Mouse (Mus musculus): ENCODE measurements at regions not wholly inside any gene's neighbourhood (a gene's known extent, or its start where the extent isn't known, plus 50 kb on each side); places are given as distances from the start of the nearest gene placed in this dataset.

DNA sequence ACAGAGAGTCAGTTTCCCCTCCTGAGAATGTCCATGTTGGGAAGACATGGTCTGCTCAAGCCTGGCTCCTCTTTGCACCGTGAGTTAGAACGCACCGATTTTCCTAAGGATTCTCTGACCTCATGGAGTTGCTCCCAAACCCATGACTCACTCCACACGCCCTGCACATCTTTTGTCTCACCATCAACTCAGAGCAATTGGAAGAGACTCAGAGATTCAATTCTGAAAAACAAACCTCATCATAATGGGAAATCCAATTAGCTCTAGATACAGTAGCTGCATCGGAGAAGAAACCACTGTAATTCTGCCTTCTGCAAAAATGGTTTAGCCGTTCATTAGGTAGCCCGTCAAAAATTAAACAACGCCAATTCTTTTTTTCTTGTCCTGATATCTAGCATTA is 200.6 kb upstream of the Tank start:
- no peak for TF ChIP-seq CTCF (IDR thresholded peaks at IDR 0.05)
- no peak for TF ChIP-seq EP300 (IDR thresholded peaks at IDR 0.05; ENCODE audit: insufficient read depth, low read depth, low read length)
- no peak for TF ChIP-seq POLR2A (IDR thresholded peaks at IDR 0.05; ENCODE audit: insufficient read depth, low read depth, low read length)
- no peaks in the 10 kb centered on the region for H3K36me3 ChIP-seq (ENCODE audit: control insufficient read depth, insufficient read depth, low read length)
- no peak overlapping the region for H3K4me3 ChIP-seq
- no peaks in the 10 kb centered on the region for H3K27me3 ChIP-seq (ENCODE audit: control insufficient read depth, insufficient read depth, low read length)
- 60% methylated on average over 8 of the region's 8 CpGs for WGBS
- no peaks in the 10 kb centered on the region for H3K4me1 ChIP-seq (ENCODE audit: control insufficient read depth, insufficient read depth, low read length)
- intact Hi-C loops (cut with DNase I), result no loop called here
- no peaks in the 10 kb centered on the region for H3K79me2 ChIP-seq (replicated peaks; ENCODE audit: control insufficient read depth, insufficient read depth, low read length)
- H3K27ac ChIP-seq, result no peak overlapping the region
- no peak overlapping the region for H3K9ac ChIP-seq (ENCODE audit: low read depth, low read length)
- no peak for DNase-seq

DNA sequence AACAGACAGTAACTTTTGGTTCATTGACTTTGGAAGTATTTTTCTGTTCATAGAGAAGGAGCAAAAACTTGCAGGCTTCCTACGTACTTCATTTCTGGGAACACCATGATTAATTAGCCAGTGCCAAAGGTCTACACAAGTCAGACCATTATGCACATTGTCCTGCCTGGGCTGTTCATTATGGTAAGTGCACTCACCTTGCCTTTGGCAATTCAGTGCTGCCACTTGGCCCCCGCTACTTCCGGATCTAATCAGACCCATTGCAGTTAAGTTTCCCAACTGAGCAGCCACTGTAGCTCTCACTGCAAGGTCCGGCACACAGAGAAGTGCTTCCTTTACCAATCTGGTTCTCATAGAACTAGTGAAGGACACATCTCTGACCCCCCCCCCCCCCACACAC is 215.8 kb upstream of the Tank start:
- intact Hi-C loops (cut with DNase I), result no loop called here
- no peaks in the 10 kb centered on the region for H3K27me3 ChIP-seq (ENCODE audit: control insufficient read depth, insufficient read depth, low read length)
- no peaks in the 10 kb centered on the region for H3K79me2 ChIP-seq (replicated peaks; ENCODE audit: control insufficient read depth, insufficient read depth, low read length)
- H3K9ac ChIP-seq (ENCODE audit: low read depth, low read length), result no peak overlapping the region
- no peak overlapping the region for H3K27ac ChIP-seq
- DNase-seq, result no peak
- TF ChIP-seq EP300 (IDR thresholded peaks at IDR 0.05; ENCODE audit: insufficient read depth, low read depth, low read length) (no peak), POLR2A (IDR thresholded peaks at IDR 0.05; ENCODE audit: insufficient read depth, low read depth, low read length) (no peak), CTCF (IDR thresholded peaks at IDR 0.05) (no peak)
- no peak overlapping the region for H3K4me3 ChIP-seq
- H3K36me3 ChIP-seq (ENCODE audit: control insufficient read depth, insufficient read depth, low read length), result no peaks in the 10 kb centered on the region
- no peaks in the 10 kb centered on the region for H3K4me1 ChIP-seq (ENCODE audit: control insufficient read depth, insufficient read depth, low read length)
- 93% methylated on average over 4 of the region's 4 CpGs for WGBS

DNA sequence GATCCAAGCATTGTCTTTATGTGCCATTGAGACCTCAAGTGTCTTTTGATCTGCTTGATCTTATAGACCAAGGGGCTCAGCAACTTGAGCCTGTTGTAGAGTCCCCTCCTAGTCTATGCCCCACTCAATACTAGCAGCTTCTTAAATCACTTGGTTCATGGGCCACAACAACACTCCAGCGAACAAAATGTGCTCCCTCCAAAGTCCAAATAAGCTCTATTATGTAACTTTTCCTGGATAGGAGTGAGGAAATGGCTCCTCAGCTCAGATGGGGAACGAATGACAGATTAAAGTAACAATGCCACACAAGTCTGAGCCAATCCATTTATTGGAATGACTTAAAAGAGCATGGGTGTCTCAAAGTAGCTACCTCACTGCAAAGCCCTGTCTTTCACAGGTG is 217.0 kb upstream of the Tank start:
- no peak for DNase-seq
- Histone ChIP-seq H3K4me1 (ENCODE audit: control insufficient read depth, insufficient read depth, low read length) (no peaks in the 10 kb centered on the region), H3K9ac (ENCODE audit: low read depth, low read length) (no peak overlapping the region), H3K79me2 (replicated peaks; ENCODE audit: control insufficient read depth, insufficient read depth, low read length) (no peaks in the 10 kb centered on the region), H3K4me3 (no peak overlapping the region), H3K36me3 (ENCODE audit: control insufficient read depth, insufficient read depth, low read length) (no peaks in the 10 kb centered on the region), H3K27ac (no peak overlapping the region), H3K27me3 (ENCODE audit: control insufficient read depth, insufficient read depth, low read length) (no peaks in the 10 kb centered on the region)
- no peak for TF ChIP-seq CTCF (IDR thresholded peaks at IDR 0.05)
- no peak for TF ChIP-seq EP300 (IDR thresholded peaks at IDR 0.05; ENCODE audit: insufficient read depth, low read depth, low read length)
- 63% methylated on average over 2 of the region's 2 CpGs for WGBS
- intact Hi-C loops (cut with DNase I), result no loop called here

DNA sequence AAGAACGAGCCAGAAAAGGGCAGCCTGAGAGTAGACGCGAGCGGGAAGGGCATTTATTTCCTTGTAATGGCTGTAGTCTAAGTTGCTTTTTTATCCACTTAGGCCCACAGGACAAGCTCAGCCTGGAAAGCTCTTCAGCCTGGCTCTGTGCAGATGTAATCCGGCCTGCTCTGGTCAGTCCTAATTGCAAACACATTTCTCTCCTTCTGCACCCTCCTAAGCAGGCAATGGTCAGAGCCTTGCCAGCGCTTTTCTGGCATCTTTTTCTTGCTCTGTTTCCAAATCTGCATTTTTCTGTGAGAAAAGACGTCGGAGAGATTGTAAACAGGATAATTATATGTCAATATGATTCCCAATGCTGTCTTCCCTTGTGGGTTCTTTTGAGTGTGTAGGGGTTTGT is 224.3 kb upstream of the Tank start:
- Histone ChIP-seq H3K9ac (ENCODE audit: low read depth, low read length) (no peak overlapping the region), H3K27me3 (ENCODE audit: control insufficient read depth, insufficient read depth, low read length) (no peaks in the 10 kb centered on the region), H3K4me3 (no peak overlapping the region), H3K36me3 (ENCODE audit: control insufficient read depth, insufficient read depth, low read length) (no peaks in the 10 kb centered on the region), H3K4me1 (ENCODE audit: control insufficient read depth, insufficient read depth, low read length) (no peaks in the 10 kb centered on the region), H3K79me2 (replicated peaks; ENCODE audit: control insufficient read depth, insufficient read depth, low read length) (no peaks in the 10 kb centered on the region), H3K27ac (no peak overlapping the region)
- whole genome bisulfite sequencing, result 74% methylated on average over 8 of the region's 8 CpGs
- DNase-seq, result peak; percentile 21 to 22
- intact Hi-C loops (cut with DNase I), result no loop called here
- TF ChIP-seq POLR2A (IDR thresholded peaks at IDR 0.05; ENCODE audit: insufficient read depth, low read depth, low read length), result no peak
- no peak for TF ChIP-seq CTCF (IDR thresholded peaks at IDR 0.05)
- TF ChIP-seq EP300 (IDR thresholded peaks at IDR 0.05; ENCODE audit: insufficient read depth, low read depth, low read length), result no peak

DNA sequence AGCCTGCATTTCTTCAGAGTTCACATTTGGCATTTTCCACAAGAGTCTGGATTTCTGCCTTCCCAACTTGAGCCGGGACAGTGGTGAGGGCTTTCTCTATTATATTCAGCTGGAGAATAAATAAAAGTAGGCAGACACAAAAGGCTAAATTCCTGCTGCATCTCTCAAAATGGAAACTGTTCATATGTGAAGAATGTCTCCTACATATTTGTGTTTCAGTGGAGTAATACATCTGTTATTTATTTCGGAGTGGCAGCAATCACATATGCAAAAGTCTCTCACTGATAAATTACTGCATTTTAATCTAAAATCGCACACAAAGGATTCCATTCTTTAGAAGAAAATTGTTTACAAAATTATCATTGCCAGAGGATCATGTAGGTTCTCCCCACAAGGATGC is 230.9 kb upstream of the Tank start:
- no peak for DNase-seq
- Histone ChIP-seq H3K4me3 (no peak overlapping the region), H3K9ac (ENCODE audit: low read depth, low read length) (no peak overlapping the region), H3K27ac (no peak overlapping the region), H3K4me1 (ENCODE audit: control insufficient read depth, insufficient read depth, low read length) (peaks cover 1% of the 10 kb centered on the region), H3K79me2 (replicated peaks; ENCODE audit: control insufficient read depth, insufficient read depth, low read length) (no peaks in the 10 kb centered on the region), H3K36me3 (ENCODE audit: control insufficient read depth, insufficient read depth, low read length) (no peaks in the 10 kb centered on the region), H3K27me3 (ENCODE audit: control insufficient read depth, insufficient read depth, low read length) (no peaks in the 10 kb centered on the region; the same call in 1 of the 2 replicates)
- 90% methylated on average over 3 of the region's 3 CpGs for WGBS
- TF ChIP-seq EP300 (IDR thresholded peaks at IDR 0.05; ENCODE audit: insufficient read depth, low read depth, low read length), result no peak
- no peak for TF ChIP-seq CTCF (IDR thresholded peaks at IDR 0.05)
- no peak for TF ChIP-seq POLR2A (IDR thresholded peaks at IDR 0.05; ENCODE audit: insufficient read depth, low read depth, low read length)
- intact Hi-C loops (cut with DNase I), result no loop called here

DNA sequence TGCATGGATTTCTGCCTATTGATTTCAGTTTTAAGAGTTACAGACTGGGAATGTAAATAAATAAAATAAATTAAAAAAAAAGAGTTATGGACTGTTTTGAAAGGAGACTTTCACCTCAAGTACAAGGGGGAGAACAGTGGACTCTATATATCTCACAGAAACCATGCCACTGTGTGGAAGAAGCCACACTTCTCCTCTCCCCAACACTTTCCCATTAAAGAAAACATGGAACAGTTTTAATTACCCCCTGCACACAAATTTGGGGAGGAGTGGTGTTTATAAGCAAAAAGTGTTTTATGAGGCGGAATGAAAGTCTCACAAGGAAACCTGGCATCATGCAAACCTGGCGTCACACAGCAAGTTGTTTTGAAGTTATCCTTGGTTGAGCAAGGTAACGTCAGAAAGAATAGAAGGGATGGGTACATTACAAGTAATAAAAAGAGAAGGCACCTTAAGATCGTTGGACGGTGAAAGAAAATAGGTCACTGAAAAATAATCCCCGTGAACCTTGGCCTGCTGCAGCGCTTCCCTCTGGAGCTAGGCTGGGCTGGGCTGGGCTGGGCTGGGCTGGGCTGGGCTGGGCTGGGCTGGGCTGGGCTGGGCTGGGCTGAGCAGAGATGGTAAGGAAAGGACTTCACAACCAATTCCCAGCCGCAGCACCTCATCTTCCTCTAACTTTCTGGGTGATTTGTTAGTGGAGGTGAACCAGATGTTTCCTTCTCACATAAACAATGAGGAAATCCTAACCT is 232.2 kb upstream of the Tank start:
- no peak overlapping the region for H3K27ac ChIP-seq

More for the DNA sequence above, 232.2 kb upstream of the Tank start:
- DNase-seq, result no peak
- H3K36me3 ChIP-seq (ENCODE audit: control insufficient read depth, insufficient read depth, low read length), result no peaks in the 10 kb centered on the region
- 77% methylated on average over 8 of the region's 8 CpGs for whole genome bisulfite sequencing
- TF ChIP-seq CTCF (IDR thresholded peaks at IDR 0.05), result no peak
- no peak for TF ChIP-seq EP300 (IDR thresholded peaks at IDR 0.05; ENCODE audit: insufficient read depth, low read depth, low read length)
- no peak for TF ChIP-seq POLR2A (IDR thresholded peaks at IDR 0.05; ENCODE audit: insufficient read depth, low read depth, low read length)
- H3K79me2 ChIP-seq (replicated peaks; ENCODE audit: control insufficient read depth, insufficient read depth, low read length), result no peaks in the 10 kb centered on the region
- no peak overlapping the region for H3K9ac ChIP-seq (ENCODE audit: low read depth, low read length)
- peaks cover 1% of the 10 kb centered on the region for H3K4me1 ChIP-seq (ENCODE audit: control insufficient read depth, insufficient read depth, low read length)
- H3K4me3 ChIP-seq, result no peak overlapping the region
- intact Hi-C loops (cut with DNase I), result no loop called here
- no peaks in the 10 kb centered on the region; the same call in 1 of the 2 replicates for H3K27me3 ChIP-seq (ENCODE audit: control insufficient read depth, insufficient read depth, low read length)

All from heart, adult 2 months (tissue).